Mouse (Mus musculus): ENCODE measurements around the gene P4hb.

P4hb gene
- long read RNA-seq, experiment 1, transcript P4hb-201 (11 exons, 2,861 nt) = major isoform, 617 of 673 reads
- long read RNA-seq, experiment 1, partial matches to known transcripts = 31 of 673 reads
- long read RNA-seq, experiment 1, other reads (novel, unspliced or antisense) = 25 of 673 reads
- long read RNA-seq, experiment 2, transcript P4hb-201 (11 exons, 2,861 nt) = major isoform, 644 of 691 reads
- long read RNA-seq, experiment 2, partial matches to known transcripts = 33 of 691 reads
- long read RNA-seq, experiment 2, other reads (novel, unspliced or antisense) = 14 of 691 reads

DNA sequence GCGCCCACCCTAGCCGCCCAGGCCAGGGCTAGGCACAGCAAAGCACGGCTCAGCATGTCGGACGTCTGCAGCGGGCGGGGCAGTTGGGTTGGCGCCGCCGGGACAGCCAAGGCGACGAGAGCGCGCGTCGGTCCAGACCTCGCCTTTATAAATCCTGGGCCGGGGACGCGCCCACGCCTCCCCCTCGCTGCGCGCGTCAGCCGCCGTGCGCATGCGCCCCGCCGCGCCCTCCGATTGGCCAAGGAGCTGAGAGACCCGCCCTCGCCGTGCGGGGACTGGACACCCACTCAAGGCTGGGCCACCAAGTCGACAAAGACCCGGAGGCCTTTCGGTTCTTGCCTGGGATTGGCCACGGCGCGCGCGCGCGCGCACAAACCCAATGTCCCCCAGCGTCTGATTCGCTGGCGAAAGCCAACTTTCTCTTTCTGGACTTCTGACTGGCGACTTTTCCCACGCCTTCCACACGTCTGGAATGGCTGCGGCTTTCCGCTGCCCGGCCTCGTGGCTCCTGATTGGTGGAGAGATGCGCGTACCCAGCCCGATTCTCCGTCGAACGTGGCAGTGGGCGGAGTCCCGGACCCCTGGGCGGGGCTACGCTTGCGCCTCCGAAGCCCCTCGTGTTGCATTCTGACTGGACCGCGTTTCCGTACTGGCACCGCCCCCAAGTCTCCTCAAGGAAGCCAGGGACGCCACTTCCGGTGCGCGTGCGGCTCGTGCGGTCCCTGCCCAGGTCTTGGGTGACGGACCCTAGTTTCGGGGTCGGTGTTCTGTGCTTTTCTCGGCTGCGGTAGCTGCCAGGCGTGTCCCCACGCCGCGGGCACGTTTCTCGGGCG lies at the start of gene P4hb:
Gene P4hb, minus strand, starts transcription at position 502 of the 833 bp plus-strand sequence.
- intact Hi-C loops (cut with DNase I) = loop anchor here (5.0 kb wide), 1 partner anchor 56 kb away; no protein-coding TSS in a partner anchor

DNA sequence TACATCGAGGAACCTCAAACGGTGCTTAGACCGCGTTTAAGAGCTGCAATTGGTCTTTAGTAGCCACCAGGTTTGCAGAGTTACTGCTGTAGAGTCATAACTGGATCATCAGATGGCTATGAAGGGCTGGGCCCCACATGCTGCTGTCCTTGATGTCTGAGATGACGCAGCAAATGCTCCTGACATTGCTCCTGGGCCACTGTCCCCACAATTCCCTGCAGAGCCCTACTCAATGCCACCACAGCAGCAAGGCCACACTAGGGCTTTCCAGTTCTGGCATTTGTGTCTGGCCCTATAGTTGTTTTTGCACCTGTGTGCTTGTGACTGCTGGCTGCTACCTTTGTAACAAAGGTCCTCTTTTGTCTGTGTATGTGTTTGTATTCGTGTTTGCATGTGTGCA lies 49.8 kb upstream of the P4hb start:
- intact Hi-C loops (cut with DNase I) = no loop called here

DNA sequence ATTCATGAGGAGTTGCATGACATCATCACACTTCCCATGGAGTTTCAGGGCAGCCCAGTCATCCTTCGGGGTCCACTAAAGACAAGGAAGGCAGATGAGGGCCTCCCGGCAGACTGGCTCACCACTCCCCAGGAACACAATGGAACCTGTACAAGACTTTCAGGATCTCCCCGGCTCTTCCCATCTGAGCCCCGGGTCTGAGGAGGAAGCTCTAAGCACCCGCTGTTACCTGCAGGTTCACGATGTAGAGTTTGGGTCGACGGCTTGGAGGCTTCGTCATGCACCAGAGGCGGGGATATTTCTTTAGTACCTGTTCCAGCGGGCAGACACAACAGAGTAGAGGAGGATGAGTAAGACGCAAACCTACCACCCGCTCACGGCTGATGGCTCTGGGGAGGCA lies 47.1 kb upstream of the P4hb start:
- intact Hi-C loops (cut with DNase I) = no loop called here

DNA sequence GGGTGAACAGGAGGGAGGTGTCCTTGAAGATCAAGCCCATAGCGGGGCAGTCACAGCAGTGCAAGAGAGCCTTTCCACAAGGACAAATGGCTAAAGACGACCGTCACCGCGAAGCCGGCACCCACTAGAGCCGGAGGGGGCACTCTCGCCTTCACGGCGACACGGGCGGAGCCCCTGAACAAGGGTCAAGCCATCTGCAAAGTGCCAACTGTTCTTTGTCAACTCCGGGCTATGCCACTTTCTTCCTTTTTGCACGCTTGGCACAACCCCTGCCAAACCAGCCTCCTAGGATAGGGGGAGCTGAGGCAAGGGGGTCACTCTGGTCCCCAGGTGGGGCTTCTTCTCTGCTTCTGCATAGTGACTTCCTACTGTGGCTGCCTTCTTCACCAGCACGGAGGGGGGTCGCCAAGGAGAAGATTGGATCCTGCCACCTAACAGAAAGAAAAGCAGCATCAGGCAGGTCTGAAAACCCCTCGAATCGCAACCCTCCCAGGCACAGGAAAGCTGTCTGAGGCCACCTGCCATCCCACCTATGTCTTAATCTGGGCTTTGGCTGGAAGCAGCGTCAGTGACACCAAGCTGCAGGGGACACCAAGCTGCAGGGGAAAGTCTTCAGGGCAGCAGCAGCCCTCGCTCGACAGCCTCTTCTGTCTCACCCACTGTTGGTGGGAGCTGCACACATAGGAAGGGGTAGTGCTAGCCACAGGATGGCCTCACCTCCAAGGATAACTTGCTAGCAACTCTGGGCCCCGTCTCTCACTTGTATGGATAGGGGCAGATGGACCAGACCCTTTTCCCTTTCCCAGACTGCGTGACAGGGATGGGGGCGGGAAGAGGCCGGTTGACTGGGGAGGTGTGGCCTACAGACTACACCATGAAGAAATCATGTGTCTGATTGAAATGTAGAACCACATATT lies 45.8 kb upstream of the P4hb start:
- intact Hi-C loops (cut with DNase I) = no loop called here

DNA sequence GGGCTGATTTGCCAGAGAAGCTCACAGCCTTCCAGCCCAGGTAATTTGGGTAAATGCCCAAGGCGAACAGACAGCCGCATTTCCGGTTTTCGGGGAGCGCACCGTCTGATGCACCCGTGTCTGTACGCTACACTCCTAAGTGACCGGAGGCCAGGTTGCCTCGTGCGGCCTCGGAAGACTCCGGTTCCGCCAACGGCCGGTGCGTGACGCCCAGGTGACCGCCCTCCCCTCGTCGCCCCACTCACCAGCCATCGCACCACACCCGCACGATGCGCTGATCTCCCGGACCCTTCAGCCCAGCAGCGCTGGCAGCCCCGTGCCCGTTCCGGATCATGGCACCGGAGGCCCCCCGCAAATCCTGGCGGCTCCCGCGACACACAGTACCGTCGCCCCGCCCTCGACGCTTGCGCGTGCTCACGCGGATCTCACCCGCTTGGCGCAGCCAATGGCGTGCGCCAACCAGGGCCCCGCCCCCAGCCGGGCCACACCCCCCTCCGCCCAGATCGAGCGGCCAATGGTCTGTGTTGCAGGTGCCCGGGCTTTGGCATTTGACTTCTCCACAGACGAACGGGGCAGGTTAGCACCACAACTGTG lies 44.6 kb upstream of the P4hb start, which contains the start of gene Pcyt2:
Gene Pcyt2, minus strand, starts transcription at position 418 of the 594 bp plus-strand sequence.
- intact Hi-C loops (cut with DNase I) = no loop called here

DNA sequence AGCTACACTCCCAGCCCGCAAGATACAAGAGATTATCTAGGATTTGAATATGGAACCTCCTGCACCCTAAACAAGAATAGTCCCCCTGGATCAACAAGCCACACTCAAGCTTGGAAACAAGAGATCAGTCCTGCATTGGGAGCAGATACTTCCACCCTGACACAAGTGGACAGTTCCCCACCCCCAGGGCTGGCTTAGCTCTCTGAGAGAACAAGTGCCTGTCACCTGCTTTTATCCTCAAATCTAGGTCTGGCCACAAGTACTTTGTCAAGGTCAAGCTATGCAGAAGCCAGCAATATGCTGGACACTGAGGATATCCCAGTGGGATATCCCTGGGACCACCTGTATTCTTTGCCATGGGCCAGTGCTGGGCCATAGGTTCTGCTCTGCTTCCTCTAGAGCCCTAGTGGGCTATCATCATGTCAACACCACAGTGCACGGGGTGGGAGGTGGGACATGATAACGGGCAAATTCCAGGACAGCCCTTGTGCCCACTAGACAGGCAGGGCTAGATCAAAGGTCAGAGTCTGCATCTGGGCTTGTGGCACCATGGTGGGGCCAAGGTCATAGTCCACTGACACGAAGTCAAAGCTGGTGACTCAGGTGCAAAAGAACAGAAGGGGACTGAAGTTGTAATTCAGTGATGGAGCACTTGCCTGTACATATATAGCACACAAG lies 43.7 kb upstream of the P4hb start:
- intact Hi-C loops (cut with DNase I) = no loop called here

DNA sequence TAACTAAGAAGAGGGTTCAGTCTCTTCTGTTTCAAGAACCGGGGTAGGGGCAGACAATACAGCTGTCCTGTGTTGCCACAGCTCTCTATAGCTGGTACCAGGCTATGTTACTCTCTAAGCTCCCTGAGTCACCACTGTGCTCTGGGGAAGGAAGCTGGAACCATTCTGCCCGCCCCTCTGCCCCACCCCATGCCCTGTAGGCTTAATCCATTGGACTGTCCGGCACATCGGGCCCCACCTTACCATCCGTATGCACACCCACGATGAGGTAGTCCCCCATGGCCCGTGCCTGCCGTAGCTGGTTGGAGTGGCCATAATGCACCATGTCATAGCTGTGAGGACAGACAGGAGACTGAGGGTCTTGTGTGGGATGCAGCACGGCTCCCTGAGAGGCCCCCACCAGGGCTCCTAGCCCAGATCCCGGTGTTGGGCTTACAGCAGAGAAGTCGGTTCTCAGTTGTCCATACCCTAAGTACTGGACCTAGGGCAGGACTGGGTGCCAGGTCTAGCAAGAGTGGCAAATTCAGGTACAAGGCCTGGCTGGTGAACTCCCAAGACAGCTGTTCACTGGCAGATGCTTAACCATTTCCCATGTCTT lies 42.7 kb upstream of the P4hb start:
- intact Hi-C loops (cut with DNase I) = no loop called here

DNA sequence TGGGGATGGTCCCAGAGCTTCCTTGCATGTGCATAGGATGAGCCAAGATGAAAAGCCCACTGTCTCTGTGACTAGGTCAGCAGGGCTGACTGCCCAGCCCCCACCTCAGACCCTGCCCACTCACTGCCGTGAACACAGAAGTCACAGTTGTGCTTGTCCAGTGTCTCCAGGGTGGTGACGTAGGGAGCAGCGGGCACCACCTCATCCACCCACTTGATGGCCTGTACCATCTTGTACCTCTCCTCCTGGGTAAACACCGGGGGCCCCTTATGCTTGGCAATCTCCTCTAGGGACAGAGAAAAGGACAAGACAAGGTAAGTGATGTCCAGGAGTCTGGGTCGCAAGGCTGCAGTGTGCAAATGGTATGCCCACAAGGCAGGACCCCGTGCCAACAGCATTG lies 42.1 kb upstream of the P4hb start:
- intact Hi-C loops (cut with DNase I) = no loop called here

DNA sequence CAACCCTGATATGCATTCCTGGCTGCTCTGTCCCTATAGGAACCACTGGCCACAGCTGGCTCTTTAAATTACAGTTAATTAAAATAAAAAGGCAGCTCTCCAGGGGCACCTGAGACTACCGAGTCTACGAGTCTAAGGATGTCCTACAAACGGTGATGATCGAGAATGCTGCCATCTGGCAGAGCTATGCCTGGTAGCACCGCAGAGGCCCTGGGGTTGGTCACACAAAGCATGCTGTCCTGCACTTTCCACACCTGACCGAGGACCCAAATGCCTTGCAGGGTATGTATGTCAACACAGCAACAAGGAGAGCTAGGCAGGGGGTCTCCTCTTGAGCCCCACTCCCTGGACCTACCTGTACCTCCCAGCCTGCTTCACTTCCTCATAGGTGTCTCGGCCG lies 40.9 kb upstream of the P4hb start:
- intact Hi-C loops (cut with DNase I) = loop anchor here (5.0 kb wide), 2 partner anchors 37 to 97 kb away; no protein-coding TSS in a partner anchor

DNA sequence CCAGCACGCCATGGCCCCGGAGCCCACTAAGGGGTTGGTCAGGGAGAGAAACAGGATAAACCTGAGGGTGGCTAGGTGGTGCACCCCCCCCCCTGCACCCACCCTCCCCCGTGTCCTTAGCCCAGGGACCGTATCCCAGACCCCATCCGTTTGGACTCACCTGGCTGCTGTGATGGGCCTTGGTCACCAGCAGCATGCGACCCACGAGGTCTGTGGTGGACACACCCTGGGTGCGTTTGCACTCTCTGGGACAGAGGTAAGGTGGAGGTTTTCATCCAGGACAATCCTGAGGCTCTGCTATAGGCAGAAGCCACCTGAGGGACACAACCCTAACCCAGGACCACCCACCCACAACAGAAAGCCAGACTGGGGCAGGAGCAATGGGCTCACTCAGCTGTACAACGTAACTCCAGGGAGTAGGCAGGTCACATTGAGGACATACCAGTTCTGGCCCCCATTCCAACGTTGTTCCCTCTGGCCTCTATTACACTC lies 40.5 kb upstream of the P4hb start:
- intact Hi-C loops (cut with DNase I) = loop anchor here (5.0 kb wide), 2 partner anchors 36 to 96 kb away; no protein-coding TSS in a partner anchor

DNA sequence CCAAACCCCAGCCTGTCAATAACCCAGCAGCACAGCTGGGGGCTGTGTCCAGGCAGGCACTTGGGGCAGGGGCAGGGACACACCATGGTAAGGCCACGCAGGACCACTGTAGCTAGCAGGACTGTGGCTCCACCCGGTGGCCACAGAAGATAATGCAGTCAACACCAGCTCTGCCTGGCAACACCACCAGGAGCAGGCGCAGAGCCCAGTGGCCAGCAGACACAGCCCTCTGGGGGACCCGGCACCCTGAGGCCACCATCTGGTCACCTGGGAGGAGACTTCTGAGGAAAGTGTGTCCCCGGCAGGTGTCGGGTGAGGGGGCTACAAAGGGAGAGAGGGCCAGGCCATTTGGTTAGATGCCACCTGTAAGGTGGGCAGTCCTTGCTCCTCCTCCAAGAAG lies 39.7 kb upstream of the P4hb start:
- intact Hi-C loops (cut with DNase I) = loop anchor here (5.0 kb wide), 2 partner anchors 35 to 95 kb away; no protein-coding TSS in a partner anchor

DNA sequence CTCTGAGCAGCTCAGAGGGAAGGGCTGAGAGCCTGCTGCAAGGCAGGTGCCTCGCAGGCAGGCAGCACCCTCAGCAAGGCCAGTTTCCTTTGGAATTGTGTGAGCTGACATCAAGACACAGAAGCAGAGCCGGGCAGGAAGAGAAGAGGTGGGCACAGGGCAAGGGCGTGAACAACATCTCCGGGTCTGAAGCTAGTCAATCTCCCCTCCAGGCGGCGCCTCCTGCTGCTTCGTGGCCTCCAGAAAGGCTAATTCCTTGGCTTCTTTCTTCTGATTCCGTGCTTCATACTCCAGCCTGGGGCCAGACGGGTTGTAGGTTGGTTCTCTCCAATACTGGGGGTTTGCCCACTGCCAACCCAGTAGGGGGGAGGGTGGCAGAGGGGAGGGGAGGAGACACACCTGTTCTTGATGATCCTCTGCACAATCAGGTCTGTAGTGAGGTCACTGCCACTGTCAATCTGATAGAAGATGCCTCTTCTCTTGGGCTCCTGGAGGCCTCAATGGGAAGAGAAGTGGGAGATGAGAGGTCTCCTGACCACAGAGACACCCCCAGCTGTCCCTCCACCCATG lies 37.5 kb upstream of the P4hb start:
- intact Hi-C loops (cut with DNase I) = loop anchor here (5.0 kb wide), 2 partner anchors 33 to 93 kb away; no protein-coding TSS in a partner anchor

DNA sequence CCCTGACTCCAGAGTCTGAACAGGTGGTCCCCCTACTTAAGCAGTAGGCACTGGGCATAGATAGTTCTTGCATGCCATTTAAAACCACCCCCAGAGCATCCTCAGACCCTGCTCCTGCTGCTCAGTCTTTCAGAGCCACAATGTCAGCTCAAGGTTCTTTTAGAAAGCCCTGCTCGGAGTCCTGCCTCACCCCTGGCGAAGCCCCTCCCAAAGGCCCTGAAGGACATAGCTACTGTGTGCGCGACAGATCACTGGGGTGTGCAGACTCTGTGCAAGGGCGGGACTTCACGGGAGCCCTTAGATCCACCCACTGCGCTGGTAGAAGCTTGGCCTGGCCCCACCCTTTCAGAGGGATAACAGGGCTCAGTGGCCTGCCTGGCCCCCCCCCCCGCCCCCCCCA lies 36.2 kb upstream of the P4hb start:
- intact Hi-C loops (cut with DNase I) = no loop called here

DNA sequence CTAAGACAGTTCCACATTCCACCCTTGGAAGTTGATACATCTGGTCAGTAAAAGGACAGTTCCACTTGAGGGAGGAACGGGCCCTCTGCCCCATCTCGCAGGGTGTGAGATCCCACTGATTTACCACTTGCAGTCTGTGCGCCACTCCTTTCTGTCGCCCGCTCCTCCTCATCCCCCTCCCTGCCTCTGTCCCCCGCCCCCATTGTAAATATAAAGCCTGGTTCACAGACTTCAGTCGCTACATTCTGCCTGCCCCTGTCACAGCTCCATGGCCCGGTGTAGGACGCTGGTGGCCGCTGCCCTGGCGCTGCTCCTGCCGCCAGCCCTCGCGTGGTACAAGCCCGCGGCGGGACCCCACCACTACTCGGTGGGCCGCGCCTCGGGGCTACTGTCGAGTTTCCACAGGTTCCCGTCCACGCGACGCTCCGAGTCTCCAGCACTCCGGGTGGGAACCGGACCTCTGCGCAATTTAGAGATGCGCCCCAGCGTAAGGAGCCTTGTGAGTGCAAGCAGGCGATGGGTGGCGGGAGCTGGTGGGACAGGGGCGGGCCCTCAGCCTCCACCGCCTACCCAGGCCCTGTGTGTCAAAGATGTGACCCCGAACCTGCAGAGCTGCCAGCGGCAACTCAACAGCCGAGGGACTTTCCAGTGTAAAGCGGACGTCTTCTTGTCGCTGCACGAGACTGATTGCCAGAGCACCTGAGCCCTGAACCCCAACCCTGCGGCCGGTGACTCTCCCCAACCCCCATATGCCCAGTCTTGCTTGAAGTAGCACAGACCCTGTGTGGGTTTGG lies 35.4 kb upstream of the P4hb start, which contains the start of gene Npb:
Gene Npb, plus strand, starts transcription at position 237 of the 794 bp plus-strand sequence.
- intact Hi-C loops (cut with DNase I) = no loop called here

DNA sequence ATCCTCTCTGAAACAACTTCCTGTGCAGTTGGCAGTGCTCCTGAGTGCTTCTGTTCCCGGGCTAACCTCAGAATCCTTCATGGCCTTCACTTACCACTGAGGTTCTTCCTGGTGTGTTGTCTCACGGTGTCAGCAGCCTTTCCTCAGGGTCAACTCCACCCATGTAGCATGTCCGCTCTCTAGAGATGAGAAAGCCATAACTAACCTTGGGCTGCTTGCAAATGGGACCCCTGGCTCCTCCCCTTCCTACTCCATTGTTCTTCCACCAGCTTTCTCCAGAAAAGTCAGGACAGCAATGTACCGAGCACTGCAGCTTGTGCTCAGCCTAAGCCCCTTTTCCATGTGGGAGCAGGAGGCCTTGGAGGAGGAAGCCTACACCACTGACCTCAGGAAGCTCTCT lies 33.7 kb upstream of the P4hb start:
- intact Hi-C loops (cut with DNase I) = no loop called here

DNA sequence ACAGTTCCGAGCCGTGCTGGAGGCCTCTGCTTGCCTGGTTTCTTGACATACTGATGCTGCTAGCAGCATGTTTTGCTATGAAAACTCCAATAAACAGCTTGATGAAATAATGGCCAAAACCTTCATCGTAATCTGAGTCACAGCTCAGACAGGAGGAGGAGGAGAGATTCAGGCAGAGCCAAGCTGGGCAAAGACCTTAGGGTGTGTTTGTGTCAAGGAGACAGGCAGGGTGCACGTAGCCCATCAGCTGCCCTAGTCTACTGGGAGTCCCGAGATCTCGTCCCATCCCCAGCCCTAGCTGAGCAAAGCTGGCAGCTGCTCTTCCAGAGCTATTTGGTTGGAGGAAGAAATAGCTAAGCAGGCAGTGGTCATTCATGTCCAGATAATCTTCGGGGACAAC lies 32.6 kb upstream of the P4hb start:
- intact Hi-C loops (cut with DNase I) = no loop called here

DNA sequence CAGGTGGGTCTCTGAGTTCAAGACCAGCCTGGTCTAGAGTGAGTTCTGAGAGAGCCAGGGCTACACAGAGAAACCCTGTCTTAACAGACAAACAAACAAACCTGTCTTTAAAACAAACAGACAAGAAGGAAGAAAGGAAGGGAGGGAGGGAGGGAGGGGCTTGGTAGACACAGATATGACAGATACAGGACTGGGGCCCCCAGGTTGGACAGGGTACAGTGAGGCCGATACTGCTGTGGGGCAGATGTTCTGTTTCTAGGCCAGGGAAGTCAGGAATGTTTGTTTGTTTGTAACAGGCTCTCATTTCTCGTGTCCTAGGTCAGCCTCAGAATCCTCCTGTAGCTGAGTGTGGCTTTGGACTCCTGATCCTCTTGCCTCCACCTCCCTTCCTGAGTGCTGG lies 30.5 kb upstream of the P4hb start:
- intact Hi-C loops (cut with DNase I) = no loop called here

DNA sequence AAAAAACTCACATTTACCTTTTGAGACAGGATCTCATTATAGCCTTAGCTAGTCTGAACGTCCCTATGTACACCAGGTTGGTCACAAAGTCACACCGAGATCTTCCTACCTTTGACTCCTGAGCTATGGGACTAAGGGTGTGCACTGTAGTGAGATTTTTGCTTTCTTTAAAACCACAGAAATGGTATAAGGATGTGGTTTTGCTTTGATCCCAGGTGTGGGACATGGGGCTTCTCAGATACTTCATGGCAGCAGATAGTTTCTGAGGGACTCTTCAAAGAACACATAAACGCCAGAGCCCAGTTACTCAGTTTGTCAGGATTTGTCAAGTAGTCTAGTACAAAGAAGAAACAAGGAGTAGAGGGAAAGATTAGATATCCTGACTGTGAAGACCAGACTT lies 27.7 kb upstream of the P4hb start:
- intact Hi-C loops (cut with DNase I) = no loop called here
